Mouse (Mus musculus): ENCODE data around the gene Zbtb20.

Gene Zbtb20

DNA sequence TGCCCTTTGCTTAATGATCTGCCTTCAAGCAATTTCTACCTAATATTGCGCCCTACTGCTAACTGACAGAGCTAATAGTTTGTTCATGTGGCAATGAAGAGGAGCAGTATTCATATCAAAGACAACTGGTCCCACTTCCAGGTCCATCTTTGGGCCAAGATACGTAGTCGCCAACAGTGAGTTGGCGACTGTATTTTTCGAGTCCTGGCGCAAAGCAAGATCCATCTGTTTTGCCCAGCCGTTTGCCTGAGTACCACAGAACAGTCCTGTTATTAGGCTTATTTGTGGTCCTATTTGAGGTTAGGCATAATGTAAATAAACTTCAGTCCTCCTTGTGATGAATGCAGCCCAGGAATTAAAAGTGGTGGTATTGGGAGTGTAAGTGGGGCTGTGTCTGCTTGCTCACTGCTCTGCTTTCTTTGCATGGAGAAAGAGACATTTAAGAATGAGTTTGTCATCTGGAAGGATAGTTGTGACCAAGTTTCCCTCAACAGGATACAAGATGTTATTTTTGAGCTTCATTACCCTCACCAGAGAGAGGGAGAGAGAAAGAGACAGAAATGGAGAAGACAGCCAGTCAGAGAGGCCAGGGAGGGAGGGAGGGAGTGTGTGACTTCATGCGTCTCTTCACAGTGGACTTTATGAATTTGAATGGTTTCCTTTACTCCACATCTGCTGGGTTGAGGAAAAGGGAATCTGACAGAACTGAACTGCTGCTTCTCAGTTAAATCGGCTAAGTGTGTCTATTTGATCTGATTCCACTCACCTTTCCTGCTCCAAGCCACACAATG lies 315.6 kb downstream of the Zbtb20 start:
- in situ Hi-C loops (cut with MboI, MseI), result no loop called here

DNA sequence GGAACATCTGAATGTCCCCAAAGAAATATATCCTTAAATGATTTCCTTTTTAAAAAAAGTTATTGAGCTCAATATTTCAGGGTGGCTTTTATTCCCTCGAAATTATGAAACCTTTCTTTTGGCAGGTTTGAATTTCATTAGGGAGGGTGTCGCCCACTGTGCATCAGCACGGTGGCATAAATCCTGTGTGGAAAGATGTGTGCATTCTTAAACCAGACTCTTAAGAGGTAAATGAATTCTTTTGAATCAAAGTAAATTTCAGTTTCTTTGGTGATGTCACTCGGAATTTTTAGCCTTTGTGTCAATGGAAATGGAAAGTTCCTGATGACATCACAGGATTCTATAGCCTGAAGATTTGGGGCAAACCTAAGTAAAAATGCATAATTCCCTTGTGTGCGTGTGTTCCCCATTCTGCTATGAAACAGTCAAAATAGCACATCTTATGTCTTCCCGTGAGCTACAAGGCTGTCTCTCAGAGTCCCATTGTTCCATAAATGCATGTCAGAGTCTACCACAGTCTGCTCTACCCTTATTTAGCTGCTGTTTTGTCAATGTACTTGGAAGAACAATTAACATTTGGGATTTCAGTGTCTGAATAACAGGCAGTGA lies 318.1 kb downstream of the Zbtb20 start:
- in situ Hi-C loops (cut with MboI, MseI), result no loop called here

DNA sequence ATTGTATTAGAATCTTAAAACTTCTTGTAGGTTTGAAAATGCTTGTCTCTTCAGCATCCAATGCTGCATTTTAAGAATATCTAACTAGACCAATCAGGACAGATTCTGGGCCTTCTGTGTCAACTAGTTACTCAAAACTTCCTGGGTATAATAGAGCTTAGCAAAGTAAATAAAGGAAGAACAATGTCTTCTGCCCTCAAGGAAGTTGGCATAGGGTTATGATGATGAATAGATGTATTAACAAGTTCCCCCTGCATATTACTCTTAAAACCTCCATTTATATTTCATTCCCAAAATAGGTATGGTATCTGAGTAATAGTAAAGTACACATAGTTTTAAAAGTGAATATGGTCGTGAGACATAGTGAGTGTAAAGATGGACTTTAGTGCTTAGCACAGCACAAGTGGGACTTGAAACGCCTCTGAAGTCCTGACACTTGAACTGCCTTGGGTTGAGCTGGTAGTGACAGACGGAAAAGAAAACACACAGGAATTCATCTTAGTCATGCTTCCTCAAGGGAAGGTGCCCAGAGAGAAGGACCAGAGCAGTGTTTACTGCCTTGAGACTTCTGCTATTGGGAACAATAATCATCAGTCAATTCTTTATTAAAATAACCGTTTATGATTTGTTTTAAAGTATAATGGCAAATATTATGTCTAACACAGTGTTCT lies 341.8 kb downstream of the Zbtb20 start:
- in situ Hi-C loops (cut with MboI, MseI), result loop anchor here (5.0 kb wide), 1 partner anchor 100 kb away; no protein-coding TSS in a partner anchor

DNA sequence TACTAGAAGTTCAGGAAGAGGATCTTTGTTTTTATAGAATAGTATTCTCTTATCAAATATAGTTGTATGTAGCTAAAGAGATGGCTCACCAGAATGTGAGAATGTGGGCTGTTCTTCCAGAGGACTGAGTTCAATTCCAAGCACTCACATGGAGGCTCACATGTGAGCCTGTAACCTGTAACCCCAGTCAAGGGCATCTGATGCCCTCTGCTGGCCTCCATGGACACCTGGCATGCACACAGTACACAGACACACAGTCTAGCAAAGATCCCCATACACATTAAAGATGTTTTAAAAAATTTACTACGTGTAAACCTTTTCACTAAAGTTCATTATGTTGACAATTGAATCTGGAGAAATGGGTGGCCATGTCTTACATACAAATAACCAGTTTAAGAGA lies 343.7 kb downstream of the Zbtb20 start:
- in situ Hi-C loops (cut with MboI, MseI), result loop anchor here (5.0 kb wide), 1 partner anchor 102 kb away; no protein-coding TSS in a partner anchor

DNA sequence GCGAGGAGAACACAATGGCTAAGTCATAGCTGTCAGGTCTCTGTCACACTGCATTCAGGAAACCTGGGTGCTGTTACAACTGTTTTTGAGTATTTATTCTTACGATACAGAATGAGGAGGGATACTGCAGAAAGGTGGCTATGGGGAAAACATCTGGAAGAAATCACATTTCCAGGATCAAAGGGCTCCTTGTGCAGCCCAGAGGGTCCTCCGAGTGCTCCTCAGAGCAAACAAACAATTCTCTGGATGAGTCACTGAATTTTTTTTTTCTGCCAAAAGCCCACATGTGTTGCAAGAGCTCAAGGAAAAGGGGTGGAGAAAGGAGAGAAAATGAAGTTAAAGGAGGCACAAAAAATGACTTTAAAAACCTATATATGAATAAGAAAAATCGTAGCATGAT lies 345.6 kb downstream of the Zbtb20 start:
- in situ Hi-C loops (cut with MboI, MseI), result no loop called here

DNA sequence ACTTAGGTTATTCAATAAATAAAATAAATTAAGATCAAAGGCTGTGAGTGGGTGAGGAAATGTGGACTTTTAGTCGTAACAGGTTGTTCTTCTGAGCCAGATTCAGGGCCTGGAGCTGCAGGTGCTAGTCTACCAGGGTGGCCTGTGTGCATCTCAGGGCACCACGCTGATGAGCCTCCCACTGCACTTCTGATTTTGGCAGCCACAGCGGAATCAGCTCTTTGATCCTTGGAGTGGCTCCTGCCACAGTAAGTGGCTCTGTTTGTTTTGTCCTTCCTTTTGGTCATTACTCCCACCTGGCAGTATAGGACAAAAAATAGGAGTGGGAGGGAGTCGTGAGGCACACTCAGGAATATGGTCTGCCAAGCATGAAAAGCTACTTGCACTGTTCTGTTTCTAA lies 354.6 kb downstream of the Zbtb20 start:
- in situ Hi-C loops (cut with MboI, MseI), result no loop called here

DNA sequence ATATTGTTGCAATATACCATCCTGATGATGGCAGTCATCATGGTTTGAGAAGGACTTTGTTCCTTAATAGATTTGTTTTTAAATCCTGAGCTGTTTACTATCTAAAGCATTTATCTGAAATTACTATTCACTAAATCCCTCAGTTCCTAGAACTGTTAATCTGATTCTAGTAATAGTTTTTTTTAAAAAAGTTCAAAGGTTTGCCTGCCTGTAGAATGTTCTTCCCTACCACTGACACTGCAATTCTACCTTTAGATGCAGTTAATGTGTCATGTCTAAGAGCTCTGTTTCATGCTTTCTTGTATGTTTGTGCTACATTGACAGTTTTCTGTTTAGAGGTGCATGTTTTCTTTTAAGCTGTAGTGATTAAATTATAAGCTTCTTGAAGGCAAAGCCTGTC lies 358.6 kb downstream of the Zbtb20 start:
- in situ Hi-C loops (cut with MboI, MseI), result no loop called here

DNA sequence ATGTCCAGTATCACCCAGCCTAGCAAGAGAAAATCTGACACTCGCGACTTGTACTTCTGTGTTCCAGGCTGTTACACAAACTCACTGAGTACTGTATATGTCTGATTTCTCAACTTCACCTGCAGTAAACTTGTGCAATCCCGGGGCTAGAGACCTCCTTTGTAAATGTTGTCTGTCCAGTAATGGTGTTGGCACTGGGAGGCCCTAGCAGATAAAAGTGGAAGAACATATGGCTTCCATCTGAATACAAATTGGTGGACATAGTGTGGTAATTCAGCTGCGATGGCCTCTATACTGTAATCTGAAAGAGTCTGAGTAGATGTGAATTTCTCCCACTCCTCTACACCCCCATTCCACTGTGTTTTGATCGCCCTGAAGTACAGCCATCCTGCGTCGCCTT lies 359.6 kb downstream of the Zbtb20 start:
- in situ Hi-C loops (cut with MboI, MseI), result no loop called here

DNA sequence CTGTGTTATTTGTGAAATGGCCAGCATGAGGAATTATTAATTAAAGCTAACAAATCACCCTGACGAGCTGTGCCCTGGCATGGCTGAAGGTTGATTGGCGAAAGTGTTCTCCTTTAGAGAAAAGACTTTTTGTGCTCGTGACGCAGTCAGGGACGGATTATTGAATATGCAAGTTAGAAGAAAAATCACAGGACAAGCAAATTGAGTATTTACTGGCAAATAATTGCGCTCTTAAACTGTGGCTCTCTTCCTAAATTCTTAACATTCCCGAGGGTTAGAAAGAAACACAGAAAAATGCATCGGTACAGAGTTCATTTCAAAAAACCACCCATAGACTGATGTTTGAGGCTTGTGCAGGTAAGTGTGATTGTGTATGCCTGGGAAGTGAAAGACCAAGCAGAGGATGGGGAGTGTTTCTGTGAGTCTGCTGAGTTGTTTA lies 360.1 kb downstream of the Zbtb20 start:
- in situ Hi-C loops (cut with MboI, MseI), result no loop called here

DNA sequence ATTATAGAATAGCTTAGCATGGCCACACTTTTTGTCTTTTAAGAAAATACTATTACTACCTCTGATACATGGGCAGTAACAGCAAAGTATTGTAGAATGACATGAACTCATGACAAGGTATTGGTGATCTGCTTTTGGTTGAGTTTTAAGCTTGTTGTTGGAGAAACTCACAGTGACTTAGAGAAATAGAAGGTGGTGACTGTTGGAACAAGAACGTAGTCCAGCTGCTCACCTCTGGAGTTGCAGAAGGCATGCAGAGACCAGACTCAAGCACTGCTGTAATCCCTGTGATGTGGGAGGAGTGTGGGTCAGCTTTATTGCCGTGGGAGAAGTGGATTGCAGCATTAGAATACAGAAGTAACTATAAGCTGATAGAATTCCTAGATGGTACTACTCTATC lies 361.9 kb downstream of the Zbtb20 start:
- in situ Hi-C loops (cut with MboI, MseI), result no loop called here

DNA sequence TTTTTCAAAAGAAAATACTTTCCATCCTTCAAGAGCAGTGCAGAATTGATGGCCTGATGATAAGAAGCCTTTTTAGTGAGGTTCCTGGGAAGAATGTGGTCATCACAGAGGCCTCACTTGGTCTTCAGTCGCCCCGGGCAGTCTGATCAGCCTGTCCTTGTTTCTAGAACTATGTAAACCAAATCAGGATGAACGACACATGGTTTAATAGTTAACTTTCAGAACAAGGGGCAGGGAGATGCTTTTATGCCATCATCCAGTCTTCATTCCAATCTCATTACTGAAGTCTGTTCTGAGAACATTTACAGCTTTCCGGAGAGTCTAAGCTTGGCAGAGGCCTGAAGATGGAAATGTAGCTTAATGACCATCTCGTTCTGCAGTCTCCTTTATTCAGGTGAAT lies 371.3 kb downstream of the Zbtb20 start:
- in situ Hi-C loops (cut with MboI, MseI), result no loop called here

DNA sequence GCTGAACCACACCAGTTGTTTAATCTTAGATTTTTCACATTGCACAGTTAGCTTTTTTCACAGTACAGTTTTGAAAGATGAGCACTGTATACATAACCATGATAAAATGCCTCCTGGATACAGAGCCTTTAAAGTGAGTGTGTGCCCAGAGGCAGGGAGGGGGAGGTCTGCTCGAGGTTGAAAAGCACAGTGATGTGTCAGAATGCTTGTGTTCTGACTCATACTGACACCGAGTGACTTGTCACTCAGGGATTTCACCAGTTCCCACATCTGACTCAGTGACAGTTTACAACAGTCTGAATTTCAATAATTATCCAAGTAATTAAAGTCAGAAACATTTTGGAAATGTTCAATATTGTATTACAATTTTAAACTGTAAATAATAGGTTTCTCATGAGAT lies 377.4 kb downstream of the Zbtb20 start:
- in situ Hi-C loops (cut with MboI, MseI), result no loop called here

DNA sequence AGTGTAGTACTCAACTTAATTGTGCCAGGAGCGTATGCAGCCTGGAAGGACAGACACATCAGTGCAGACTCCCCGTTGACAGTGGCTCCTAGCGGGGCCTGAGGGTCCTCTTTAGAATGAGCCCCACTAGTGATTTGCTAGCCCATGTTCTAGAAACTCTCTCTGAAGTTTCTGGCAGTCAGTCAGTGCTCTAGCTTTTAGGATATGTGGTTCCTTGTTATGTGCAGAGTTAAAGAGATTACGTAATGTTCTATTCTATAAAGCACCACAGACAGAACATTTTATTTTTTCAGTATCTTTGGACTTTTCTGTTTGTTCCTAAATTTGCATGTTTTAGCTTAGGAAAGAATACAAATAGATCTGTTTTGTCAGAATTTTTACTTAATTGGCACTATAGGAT lies 378.1 kb downstream of the Zbtb20 start:
- in situ Hi-C loops (cut with MboI, MseI), result no loop called here

DNA sequence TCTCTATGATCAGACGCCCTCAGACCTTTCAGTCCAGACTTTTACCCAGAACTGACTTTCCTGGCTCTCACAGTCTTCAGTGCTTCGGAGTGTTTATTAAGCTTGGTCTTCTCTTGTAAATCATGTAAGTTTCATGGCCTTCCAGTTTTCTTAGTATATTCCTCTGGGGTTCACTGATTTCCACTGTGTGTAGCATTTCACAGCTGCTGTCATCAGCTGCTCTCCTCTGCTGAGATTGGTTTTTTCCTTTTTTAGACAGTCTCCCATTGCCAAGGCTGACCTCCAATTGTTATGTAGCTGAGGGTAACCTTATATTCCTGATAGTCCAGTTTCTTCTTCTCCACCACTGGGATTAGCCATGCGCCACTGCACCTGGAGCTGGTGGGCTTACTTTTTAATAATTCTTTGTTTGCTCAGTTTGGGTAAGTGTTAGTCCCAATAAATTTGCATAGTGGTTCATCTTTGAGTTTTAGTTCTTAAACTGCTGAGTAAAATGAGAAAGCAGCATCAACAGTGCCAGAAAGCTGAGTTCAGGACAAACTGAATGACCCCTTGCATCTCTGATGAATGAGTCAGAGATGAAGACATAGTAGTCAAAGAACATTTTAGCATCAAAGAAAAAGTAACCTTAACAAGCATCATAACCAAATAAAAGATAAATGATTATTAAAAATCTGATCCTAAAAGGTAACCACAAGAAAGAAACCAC lies 380.7 kb downstream of the Zbtb20 start:
- in situ Hi-C loops (cut with MboI, MseI), result no loop called here

DNA sequence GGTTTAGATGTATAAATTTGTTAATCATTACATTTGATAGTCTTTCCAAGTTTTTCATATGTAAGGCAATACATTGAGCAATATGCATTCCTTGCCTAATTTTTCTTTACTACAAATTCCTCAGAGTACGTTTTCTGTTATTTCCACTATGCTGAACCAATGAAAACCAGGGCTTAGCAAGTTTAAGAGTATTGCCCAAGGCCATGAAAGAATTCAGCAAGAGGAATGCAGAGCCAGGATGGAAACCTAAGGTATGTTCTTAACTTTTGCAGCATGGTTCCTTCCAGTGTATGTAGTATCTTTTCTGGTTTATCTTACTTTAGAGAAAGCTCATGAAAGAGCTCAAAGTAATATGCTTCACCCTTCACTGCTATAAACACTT lies 381.2 kb downstream of the Zbtb20 start:
- in situ Hi-C loops (cut with MboI, MseI), result no loop called here

DNA sequence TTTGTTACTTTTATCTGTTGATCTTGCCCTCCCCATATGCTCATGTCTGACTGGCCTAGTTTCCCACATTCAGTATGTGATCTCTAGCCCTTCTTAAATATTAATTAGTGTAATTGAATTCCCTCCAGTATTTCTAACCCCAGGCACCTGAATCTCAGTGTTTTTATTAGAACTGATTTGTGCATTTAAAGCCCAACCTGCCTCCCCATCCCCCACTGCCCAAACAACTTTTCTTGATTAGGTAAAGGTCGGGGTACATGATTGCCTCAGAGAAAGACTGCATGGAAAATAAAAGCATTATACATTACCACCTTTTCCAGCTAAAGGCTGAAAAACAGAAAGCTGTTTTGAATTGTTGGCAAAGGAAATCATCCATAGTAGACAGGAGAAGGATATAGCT lies 383.8 kb downstream of the Zbtb20 start:
- in situ Hi-C loops (cut with MboI, MseI), result no loop called here

DNA sequence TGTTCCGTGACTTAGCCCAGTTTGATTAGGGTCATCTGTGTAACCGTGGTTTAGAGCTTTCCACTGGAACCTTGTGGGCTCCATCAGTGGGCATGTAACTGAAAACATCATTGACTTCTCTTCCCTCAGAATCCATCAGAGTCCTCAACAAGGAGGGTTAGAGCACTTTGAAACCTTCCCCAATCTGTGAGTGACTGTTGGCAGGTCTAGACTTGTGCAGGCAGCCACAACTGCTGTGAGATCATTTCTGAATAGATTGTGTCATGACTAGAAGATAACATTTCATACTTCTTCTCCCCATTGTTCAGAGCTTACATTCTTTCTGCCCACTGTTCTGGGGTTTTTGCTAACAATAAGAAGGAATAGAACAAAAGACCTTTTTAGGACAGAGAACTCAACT lies 385.2 kb downstream of the Zbtb20 start:
- in situ Hi-C loops (cut with MboI, MseI), result no loop called here

DNA sequence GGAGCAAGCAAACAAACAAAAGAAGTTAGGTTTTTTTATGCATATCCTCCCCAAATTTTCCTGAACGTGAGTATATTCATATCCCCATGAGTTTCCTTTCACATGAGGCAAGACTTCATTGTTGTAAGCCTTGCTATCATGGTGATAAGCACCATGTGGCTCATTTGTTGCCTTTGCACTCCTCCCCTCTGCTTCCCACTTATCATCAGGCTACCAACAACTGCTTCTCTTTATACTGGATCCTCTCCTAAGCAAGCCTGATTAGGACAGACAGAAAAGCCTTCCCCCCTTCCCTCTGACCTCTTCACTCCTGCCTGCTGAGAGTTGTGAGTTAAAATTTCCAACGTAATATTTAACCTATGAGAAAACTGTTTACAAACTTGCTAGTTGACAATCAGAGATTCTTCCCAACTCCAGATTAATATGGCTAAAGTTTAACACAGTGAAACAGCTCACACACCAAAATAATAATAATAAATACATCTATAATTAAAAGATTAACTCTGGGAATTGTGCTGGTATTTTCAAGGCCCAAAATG lies 398.4 kb downstream of the Zbtb20 start:
- in situ Hi-C loops (cut with MboI, MseI), result no loop called here

DNA sequence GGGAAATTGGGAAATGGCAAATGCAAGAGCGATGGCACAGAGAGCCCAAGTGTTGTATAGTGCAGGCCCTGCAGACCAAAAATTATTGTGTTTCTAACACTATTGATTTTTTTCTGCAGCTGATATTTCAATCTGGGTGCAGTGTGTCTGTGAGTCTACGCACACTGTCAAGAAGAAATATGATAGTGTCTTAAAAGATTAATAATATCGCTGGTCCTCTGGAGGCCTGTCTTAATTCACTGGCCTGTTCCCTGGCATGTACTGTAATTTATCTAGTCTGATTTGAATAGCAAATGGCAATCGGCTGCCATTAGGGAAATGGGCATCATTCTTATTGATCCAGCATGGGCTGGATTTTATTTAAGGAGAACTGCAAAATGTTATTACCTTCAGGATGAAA lies 401.1 kb downstream of the Zbtb20 start:
- in situ Hi-C loops (cut with MboI, MseI), result no loop called here

DNA sequence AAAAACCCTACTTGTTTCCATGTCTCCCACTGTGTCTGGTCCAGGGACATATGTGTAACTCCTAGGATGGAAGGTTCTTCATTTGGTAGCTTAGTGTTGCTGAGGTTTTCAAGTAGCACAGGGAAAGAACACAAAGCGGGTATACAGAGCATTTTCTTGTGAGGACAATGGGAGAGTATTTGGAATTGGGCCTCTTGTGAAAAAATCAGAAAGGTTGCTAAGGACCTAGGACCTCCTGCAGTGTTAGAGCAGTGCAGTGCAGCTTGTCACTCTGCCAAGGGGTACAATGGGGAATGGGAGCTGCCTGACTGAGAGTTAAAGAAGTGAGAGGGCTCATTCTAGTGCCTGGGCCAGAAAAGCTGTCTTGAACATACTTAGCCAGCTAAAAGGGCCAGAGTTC lies 410.6 kb downstream of the Zbtb20 start:
- in situ Hi-C loops (cut with MboI, MseI), result no loop called here

DNA sequence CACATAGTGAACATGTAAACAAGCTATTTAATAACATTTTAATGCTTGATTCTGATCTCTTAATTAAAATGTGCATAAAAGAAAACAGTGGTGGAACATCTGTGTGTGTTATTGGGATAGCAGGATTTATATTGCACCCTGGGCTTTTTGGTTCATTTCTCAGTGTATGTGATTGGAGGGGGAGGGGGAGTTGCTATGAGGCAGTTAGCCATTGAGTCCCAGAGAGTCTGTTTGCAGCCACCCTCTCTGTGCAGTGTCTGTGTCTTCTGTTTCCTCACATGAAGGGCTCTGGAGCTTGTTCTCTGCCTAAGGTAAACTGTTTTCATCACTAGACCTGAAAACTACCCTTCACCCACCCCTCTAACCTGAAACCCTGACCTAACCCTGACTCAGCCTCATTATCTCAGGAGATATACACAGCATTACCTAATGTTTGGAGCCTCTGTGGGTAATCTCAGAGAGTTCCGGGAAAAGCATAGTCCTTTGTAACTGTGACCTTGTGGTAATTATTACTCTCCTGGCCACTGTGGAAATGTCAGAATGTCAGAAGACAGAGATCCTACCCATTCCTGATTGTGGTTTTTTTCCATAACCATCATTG lies 411.2 kb downstream of the Zbtb20 start:
- in situ Hi-C loops (cut with MboI, MseI), result no loop called here

DNA sequence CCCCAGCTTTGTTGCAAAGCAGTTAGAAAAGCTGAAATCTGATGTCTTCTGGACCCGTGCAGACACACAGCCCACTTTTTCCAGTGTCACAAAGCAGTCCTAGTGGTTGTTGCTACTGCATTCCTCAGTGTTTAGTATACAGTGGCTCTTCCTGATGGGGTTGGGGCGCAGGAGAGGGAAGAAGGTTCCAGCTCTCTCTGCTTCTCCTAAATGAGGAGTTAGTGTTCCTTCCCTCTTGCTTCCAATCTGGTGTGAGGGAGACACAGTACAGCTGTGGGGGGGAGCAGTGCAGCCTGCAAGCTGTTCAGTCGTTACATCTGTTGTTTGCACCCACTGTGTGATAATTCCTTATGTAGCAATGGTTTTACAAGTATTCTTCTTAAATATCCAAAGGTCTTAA lies 415.7 kb downstream of the Zbtb20 start:
- in situ Hi-C loops (cut with MboI, MseI), result no loop called here
